Mouse (Mus musculus) limb, embryonic 13.5 days (tissue): ENCODE results near the gene Dok5. TPM values are rescaled to one million over a fixed set of nuclear protein-coding genes. Genes with fewer than 3 reads are reported as not detected.
A peak's percentile ranks its signal among the peaks of the same experiment; 100 is the strongest.

Experiments used
- ATAC-seq: fragments of 200-750 bp; cut with Nextera tagmentation; 2 replicates; pipeline ENCODE4 v1.8.0; 2017; ENCODE audit warnings: low read depth, moderate number of reproducible peaks, moderate TSS enrichment; ENCODE audit not compliant: low FRiP score
- H3K27ac ChIP-seq: fragments of 300-500 bp; sonication (generic); 2 replicates; pipeline ENCODE4 v1.5.1; 2015; ENCODE audit warnings: inconsistent platforms, mild to moderate bottlenecking, moderate library complexity
- H3K27me3 ChIP-seq: fragments of 300-500 bp; sonication (generic); 2 replicates; pipeline ENCODE4 v1.6.1; 2015; ENCODE audit warnings: mild to moderate bottlenecking, inconsistent platforms
- H3K36me3 ChIP-seq: fragments of 300-500 bp; sonication (generic); 2 replicates; pipeline ENCODE4 v1.6.1; 2015; ENCODE audit warnings: inconsistent platforms, mild to moderate bottlenecking, moderate library complexity
- H3K4me1 ChIP-seq: fragments of 300-500 bp; sonication (generic); 2 replicates; pipeline ENCODE4 v1.6.1; 2015; ENCODE audit warnings: inconsistent platforms
- H3K4me2 ChIP-seq: fragments of 300-500 bp; sonication (generic); replicated peaks from 2 replicates; pipeline ENCODE4 v1.6.1; 2015; ENCODE audit warnings: inconsistent platforms, mild to moderate bottlenecking, moderate library complexity
- H3K4me3 ChIP-seq: fragments of 300-500 bp; sonication (generic); 2 replicates; pipeline ENCODE4 v1.5.1; 2015; ENCODE audit warnings: moderate library complexity, mild to moderate bottlenecking, inconsistent platforms
- H3K9ac ChIP-seq: fragments of 300-500 bp; sonication (generic); 2 replicates; pipeline ENCODE4 v1.6.1; 2015; ENCODE audit warnings: mild to moderate bottlenecking, inconsistent platforms
- H3K9me3 ChIP-seq: fragments of 300-500 bp; sonication (generic); 2 replicates; pipeline ENCODE4 v1.6.1; 2016; ENCODE audit warnings: inconsistent platforms
- WGBS: fragments of 180-500 bp; shearing (Covaris S2); methylation state at CpG from one replicate; pipeline ENCODE4 v1.1.7; 2015; 5-methylcytosine and 5-hydroxymethylcytosine counted together
- polyA plus RNA-seq: library from polyadenylated mRNA; unstranded; fragments of >200 nt; fragmentation: Nextera tagmentation; extraction: Ambion mirVana; gene quantifications from 2 replicates; pipeline ENCODE4 v1.2.1, GENCODE M21; 2015

Dok5 gene
- polyA plus RNA-seq, 1 experiment from 2014 or later, result 11.0 TPM

DNA sequence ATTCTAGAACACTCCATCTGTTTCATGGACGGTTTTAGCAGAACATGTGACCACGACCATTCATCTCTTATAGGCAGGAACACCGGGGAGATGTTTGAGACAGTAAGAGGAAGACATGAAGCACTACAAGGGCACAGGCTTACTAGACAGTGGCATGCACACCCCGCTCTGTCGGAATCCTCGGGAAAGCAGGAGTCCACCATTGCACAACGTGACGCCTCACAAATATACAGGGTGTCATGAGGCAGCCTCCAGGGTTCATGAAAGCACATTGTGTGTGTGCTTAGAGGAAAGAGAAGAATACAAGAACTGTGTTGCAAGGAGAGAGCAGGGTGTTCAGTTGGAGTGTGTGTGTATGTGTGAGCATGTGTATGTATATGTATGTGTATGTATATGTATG, 184.0 kb downstream of the Dok5 start:
- Histone ChIP-seq H3K27ac (no peak overlapping the region), H3K27me3 (peaks cover 19% of the 10 kb centered on the region), H3K4me2 (no peak overlapping the region), H3K9ac (no peak overlapping the region), H3K36me3 (no peaks in the 10 kb centered on the region), H3K4me3 (no peak overlapping the region), H3K9me3 (no peaks in the 10 kb centered on the region), H3K4me1 (peaks cover 15% of the 10 kb centered on the region)
- WGBS, result 88% methylated on average over 8 of the region's 8 CpGs
- ATAC-seq, result no peak

DNA sequence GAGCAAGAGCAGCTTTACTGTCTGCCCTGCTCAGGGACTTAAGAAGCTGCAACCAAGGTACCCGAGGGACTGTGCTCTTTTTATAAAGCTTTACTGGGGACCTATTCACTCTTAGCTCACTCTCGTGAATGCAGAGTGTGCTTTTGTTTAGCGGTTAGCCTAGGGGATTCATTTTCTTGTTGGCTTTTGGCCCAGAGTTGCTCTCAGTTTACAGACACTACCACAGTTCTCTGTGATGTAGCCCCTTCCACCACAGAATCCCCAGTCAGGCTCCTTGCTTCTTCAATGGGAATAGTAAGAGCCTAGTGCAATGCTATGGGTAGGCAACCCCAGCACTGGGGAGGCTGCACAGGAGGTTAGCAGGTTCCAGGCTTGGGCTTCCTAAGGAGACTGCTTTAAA, 190.7 kb downstream of the Dok5 start:
- Histone ChIP-seq H3K36me3 (no peaks in the 10 kb centered on the region), H3K27ac (no peak overlapping the region; the same call in 1 of the 2 replicates), H3K4me3 (no peak overlapping the region), H3K9ac (no peak overlapping the region), H3K4me2 (no peak overlapping the region), H3K4me1 (peaks cover 11% of the 10 kb centered on the region), H3K9me3 (no peaks in the 10 kb centered on the region), H3K27me3 (0 out of 2 replicates have a peak, but pooled peaks cover 3% of the 10 kb centered on the region)
- 15% methylated on average over 3 of the region's 3 CpGs for WGBS
- ATAC-seq, result peak; percentile 63; the same call in 1 of the 2 replicates

- H3K9me3 ChIP-seq, result no peaks in the 10 kb centered on the region
- H3K4me1 ChIP-seq, result peaks cover 11% of the 10 kb centered on the region
- 88% methylated on average over 4 of the region's 4 CpGs for WGBS
- H3K4me3 ChIP-seq, result no peak overlapping the region
- no peak overlapping the region for H3K27ac ChIP-seq
- no peaks in the 10 kb centered on the region for H3K27me3 ChIP-seq
- no peak overlapping the region for H3K9ac ChIP-seq
- ATAC-seq, result no peak
- H3K36me3 ChIP-seq, result no peaks in the 10 kb centered on the region
- no peak overlapping the region for H3K4me2 ChIP-seq
These were observed 192.5 kb downstream of the Dok5 start for GRCm38 (mm10) chr2:170924131-170924530.

DNA sequence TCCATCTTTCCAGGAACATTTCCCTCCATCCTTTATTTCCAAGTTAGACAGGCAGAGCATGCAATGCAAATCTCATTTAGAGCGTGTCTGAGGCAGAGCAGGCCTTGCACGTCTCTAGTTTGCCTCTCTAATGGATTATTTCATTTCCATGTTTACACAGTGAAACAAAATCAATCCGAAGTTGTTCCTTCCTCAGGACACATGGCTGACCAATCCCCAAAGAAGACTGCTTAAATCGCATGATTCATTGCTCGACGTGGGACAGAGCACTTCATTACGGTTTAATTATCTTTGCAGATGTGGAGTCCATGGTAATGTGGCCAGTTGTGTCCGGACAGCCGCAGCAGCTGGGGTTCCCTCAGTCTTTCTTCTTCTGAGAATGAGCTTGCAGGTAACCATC, 194.6 kb downstream of the Dok5 start:
- Histone ChIP-seq H3K27ac (no peak overlapping the region), H3K9me3 (no peaks in the 10 kb centered on the region), H3K27me3 (no peaks in the 10 kb centered on the region), H3K4me1 (peaks cover 11% of the 10 kb centered on the region), H3K9ac (no peak overlapping the region), H3K36me3 (no peaks in the 10 kb centered on the region), H3K4me2 (no peak overlapping the region), H3K4me3 (no peak overlapping the region)
- ATAC-seq, result no peak
- 70% methylated on average over 9 of the region's 9 CpGs for WGBS

Other genes with a start within 250 kb of the Dok5 start
- gene Pfdn4, start 235.4 kb upstream of the Dok5 start, polyA plus RNA-seq, result 87.3 and 87.9 TPM in 2 replicates
- not detected in 2 replicates for gene Cyp24a1, start 234.7 kb upstream of the Dok5 start, polyA plus RNA-seq
- gene 4930470P17Rik, start 129.8 kb upstream of the Dok5 start, polyA plus RNA-seq, result not detected in 2 replicates